In genomic region chr12:119146031-119146430, GRCm38 (mm10) we compare ENCODE assay signal across 31 mouse cellular contexts.
"Had no signal": no experiment of that assay in that cellular context is flagged by ENCODE, and none has a peak within 500 bp of the region (broad histone marks: within the 10 kb centered on the region; RNA-seq: fewer than 3 reads in every experiment).

No protein-coding gene starts in this region.

- H3K4me1 ChIP-seq: limb, embryonic 10.5 days; limb, embryonic 12.5 days; limb, embryonic 13.5 days; limb, embryonic 15.5 days; liver, embryonic 12.5 days; liver, embryonic 13.5 days; liver, embryonic 15.5 days; lung, embryonic 15.5 days; midbrain, embryonic 10.5 days; midbrain, embryonic 12.5 days; midbrain, embryonic 13.5 days; midbrain, embryonic 15.5 days had no signal

- DNase-seq: layer of hippocampus, postnatal 36 days; left cerebral cortex, postnatal 4 days; liver; liver, embryonic 13.5 days; liver, postnatal 0 days; lung, adult 18-20 months; lung, adult 2 months; lung, postnatal 14 days; lung, postnatal 36 days; lung, postnatal 4 days; midbrain, embryonic 14.5 days had no signal

- H3K27me3 ChIP-seq: limb, embryonic 12.5 days; limb, embryonic 13.5 days; limb, embryonic 15.5 days; liver, embryonic 12.5 days; liver, embryonic 13.5 days; liver, embryonic 15.5 days; lung, embryonic 15.5 days; megakaryocyte, embryonic 14.5 days; midbrain, embryonic 12.5 days; midbrain, embryonic 13.5 days; midbrain, embryonic 15.5 days had no signal

- H3K9me3 ChIP-seq: limb, embryonic 10.5 days; limb, embryonic 12.5 days; limb, embryonic 13.5 days; limb, embryonic 15.5 days; liver, embryonic 12.5 days; liver, embryonic 13.5 days; liver, embryonic 15.5 days; lung, embryonic 15.5 days; midbrain, embryonic 10.5 days; midbrain, embryonic 12.5 days; midbrain, embryonic 13.5 days; midbrain, embryonic 15.5 days had no signal

- H3K9ac ChIP-seq: limb, embryonic 12.5 days; limb, embryonic 13.5 days; limb, embryonic 15.5 days; liver, embryonic 12.5 days; liver, embryonic 13.5 days; liver, embryonic 14.5 days; liver, embryonic 15.5 days; liver, postnatal 0 days; lung, embryonic 15.5 days; midbrain, embryonic 12.5 days; midbrain, embryonic 13.5 days; midbrain, embryonic 15.5 days had no signal

- H3K36me3 ChIP-seq: limb, embryonic 10.5 days; limb, embryonic 12.5 days; limb, embryonic 13.5 days; limb, embryonic 15.5 days; liver, embryonic 12.5 days; liver, embryonic 13.5 days; liver, embryonic 15.5 days; lung, embryonic 15.5 days; midbrain, embryonic 10.5 days; midbrain, embryonic 12.5 days; midbrain, embryonic 13.5 days; midbrain, embryonic 15.5 days had no signal

- H3K27ac ChIP-seq: left cerebral cortex, adult 2 months; limb, embryonic 10.5 days; limb, embryonic 12.5 days; limb, embryonic 13.5 days; limb, embryonic 15.5 days; liver, embryonic 12.5 days; liver, embryonic 13.5 days; liver, embryonic 14.5 days; liver, embryonic 15.5 days; lung, embryonic 15.5 days; macrophage; midbrain, embryonic 10.5 days; midbrain, embryonic 12.5 days; midbrain, embryonic 13.5 days; midbrain, embryonic 15.5 days had no signal

- ATAC-seq: liver, embryonic 12.5 days; liver, postnatal 0 days; lung, postnatal 0 days; midbrain, embryonic 13.5 days; midbrain, embryonic 15.5 days; midbrain, embryonic 16.5 days had no signal

- H3K4me3 ChIP-seq: left cerebral cortex, adult 2 months; limb, embryonic 10.5 days; limb, embryonic 12.5 days; limb, embryonic 13.5 days; limb, embryonic 15.5 days; liver, embryonic 12.5 days; liver, embryonic 13.5 days; liver, embryonic 15.5 days; lung, embryonic 15.5 days; megakaryocyte, embryonic 14.5 days; midbrain, embryonic 10.5 days; midbrain, embryonic 12.5 days; midbrain, embryonic 13.5 days; midbrain, embryonic 15.5 days; myocyte had no signal

- H3K4me2 ChIP-seq: limb, embryonic 12.5 days; limb, embryonic 13.5 days; limb, embryonic 15.5 days; liver, embryonic 11.5 days; liver, embryonic 12.5 days; liver, embryonic 13.5 days; liver, embryonic 15.5 days; lung, embryonic 15.5 days; midbrain, embryonic 11.5 days; midbrain, embryonic 12.5 days; midbrain, embryonic 13.5 days; midbrain, embryonic 15.5 days had no signal
